Mouse (Mus musculus): ENCODE data around the gene 1700109H08Rik.

DNA sequence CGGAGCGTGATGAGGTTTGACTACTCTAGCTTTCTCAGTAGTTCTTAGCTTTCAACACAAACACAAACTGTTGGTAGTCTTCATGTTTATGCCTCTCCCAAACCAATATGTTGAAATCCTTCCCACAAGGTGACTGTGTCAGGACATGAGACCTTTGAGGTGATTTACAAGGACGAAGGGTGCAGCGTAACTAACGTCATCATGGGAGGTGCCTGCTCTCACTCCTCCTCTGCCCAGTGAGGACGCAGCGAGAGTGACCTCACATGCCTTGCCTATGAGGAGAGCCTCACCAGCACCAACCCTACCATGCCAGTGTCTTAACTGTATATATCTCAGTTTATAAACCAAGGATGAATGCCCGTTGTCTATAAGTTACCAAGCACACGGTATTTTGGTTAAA lies 35.7 kb downstream of the 1700109H08Rik start:
- TF ChIP-seq CTCF (IDR thresholded peaks at IDR 0.05) (no peak), EP300 (IDR thresholded peaks at IDR 0.05; ENCODE audit: insufficient read depth, low read depth, low read length) (no peak)
